Mouse (Mus musculus) limb, embryonic 11.5 days (tissue): ENCODE results near the gene Tas2r116. TPM values are rescaled to one million over a fixed set of nuclear protein-coding genes. Genes with fewer than 3 reads are reported as not detected.

ENCODE experiments used
- ATAC-seq: fragments of 200-750 bp; cut with Nextera tagmentation; 2 replicates; pipeline ENCODE4 v1.8.0; 2017; ENCODE audit warnings: low read depth; ENCODE audit not compliant: insufficient number of reproducible peaks, low FRiP score, low TSS enrichment
- DNase-seq: peaks from one replicate; pipeline ENCODE4 v3.0.0-alpha.2; 2015; ENCODE audit warnings: low spot score
- H3K27ac ChIP-seq: fragments of 300-500 bp; sonication (generic); replicated peaks from 2 replicates; pipeline ENCODE4 v1.5.1; 2014; ENCODE audit warnings: low read depth, mild to moderate bottlenecking, low read length
- H3K27me3 ChIP-seq: fragments of 300-500 bp; sonication (generic); 2 replicates; pipeline ENCODE4 v1.6.1; 2014; ENCODE audit warnings: mild to moderate bottlenecking, low read length, mixed read lengths; ENCODE audit not compliant: control insufficient read depth, insufficient read depth
- H3K36me3 ChIP-seq: fragments of 300-500 bp; sonication (generic); 2 replicates; pipeline ENCODE4 v1.6.1; 2014; ENCODE audit warnings: mild to moderate bottlenecking, low read length, moderate library complexity, mixed read lengths; ENCODE audit not compliant: control insufficient read depth, insufficient read depth
- H3K4me1 ChIP-seq: fragments of 300-500 bp; sonication (generic); 2 replicates; pipeline ENCODE4 v1.6.1; 2014; ENCODE audit warnings: low read length, mixed read lengths; ENCODE audit not compliant: control insufficient read depth, insufficient read depth
- H3K4me2 ChIP-seq: fragments of 300-500 bp; sonication (generic); 2 replicates; pipeline ENCODE4 v1.6.1; 2014; ENCODE audit warnings: low read depth, mild to moderate bottlenecking, moderate library complexity; ENCODE audit not compliant: severe bottlenecking
- H3K4me3 ChIP-seq: fragments of 300-500 bp; sonication (generic); 2 replicates; pipeline ENCODE4 v1.5.1; 2014; ENCODE audit warnings: low read depth, low read length
- H3K9ac ChIP-seq: fragments of 300-500 bp; sonication (generic); 2 replicates; pipeline ENCODE4 v1.6.1; 2014; ENCODE audit warnings: mild to moderate bottlenecking, low read length
- H3K9me3 ChIP-seq: fragments of 300-500 bp; sonication (generic); 2 replicates; pipeline ENCODE4 v1.6.1; 2016; ENCODE audit warnings: low read length; ENCODE audit not compliant: control insufficient read depth
- WGBS: fragments of 180-500 bp; shearing (Covaris S2); extraction: QIAGEN DNeasy Blood & Tissue Kit; methylation state at CpG from one replicate; pipeline ENCODE4 v1.1.7; 2014; 5-methylcytosine and 5-hydroxymethylcytosine counted together
- polyA plus RNA-seq: library from polyadenylated mRNA; unstranded; fragments of >200 nt; fragmentation: Nextera tagmentation; extraction: Ambion mirVana; gene quantifications from 2 replicates; pipeline ENCODE4 v1.2.1, GENCODE M21; 2014

The Tas2r116 gene
- not detected in 2 replicates for polyA plus RNA-seq

DNA sequence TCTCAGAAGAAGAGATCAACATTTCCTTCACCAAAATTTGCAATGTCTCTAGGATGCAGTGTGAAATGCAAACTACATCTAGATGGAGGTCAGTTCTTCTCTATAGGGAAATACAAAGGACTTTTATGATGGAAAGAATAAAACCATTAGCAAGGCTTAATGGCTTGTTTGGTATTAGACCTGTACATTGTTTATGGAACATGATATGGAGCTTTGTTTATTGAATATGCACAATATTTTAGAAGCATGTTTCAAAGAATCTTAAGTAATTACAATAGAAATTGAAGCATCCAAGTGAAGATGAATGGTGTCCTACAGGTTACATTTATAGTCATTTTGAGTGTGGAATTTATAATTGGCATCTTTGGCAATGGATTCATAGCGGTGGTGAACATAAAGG is at the start of gene Tas2r116:
Tas2r116 (plus strand) TSS at position 301 of the 400 bp plus-strand sequence.
- H3K9ac ChIP-seq: no peak within 1 kb of the TSS
- 72% methylated on average over 1 of the region's 1 CpGs for WGBS
- H3K9me3 ChIP-seq: no peaks in the 10 kb centered on the region
- H3K36me3 ChIP-seq: no peaks in the 10 kb centered on the region
- H3K4me1 ChIP-seq: no peaks in the 10 kb centered on the region
- no peak within 1 kb of the TSS for H3K4me2 ChIP-seq
- no peak within 1 kb of the TSS for H3K4me3 ChIP-seq
- ATAC-seq (no peak), DNase-seq (no peak)
- no peak within 1 kb of the TSS for H3K27ac ChIP-seq
- H3K27me3 ChIP-seq: no peaks in the 10 kb centered on the region

GRCm38 (mm10) chr6:132846842-132847241 is 8.4 kb upstream of the Tas2r116 start, which contains the start of gene Tas2r123:
Gene Tas2r123 (plus strand): TSS chr6:132847142.
- Histone ChIP-seq H3K36me3 (no peaks in the 10 kb centered on the region), H3K27me3 (no peaks in the 10 kb centered on the region), H3K27ac (no peak within 1 kb of the TSS), H3K4me3 (no peak within 1 kb of the TSS), H3K4me1 (no peaks in the 10 kb centered on the region), H3K9ac (no peak within 1 kb of the TSS), H3K9me3 (no peaks in the 10 kb centered on the region), H3K4me2 (no peak within 1 kb of the TSS)
- no peak for DNase-seq
- ATAC-seq: no peak
- WGBS: 91% methylated on average over 1 of the region's 1 CpGs

GRCm38 (mm10) chr6:132867708-132868107 is 12.5 kb downstream of the Tas2r116 start, which contains the start of gene Tas2r110:
Gene Tas2r110 (plus strand): TSS chr6:132868008.
- H3K9me3 ChIP-seq: no peaks in the 10 kb centered on the region
- no peak within 1 kb of the TSS for H3K4me2 ChIP-seq
- no peaks in the 10 kb centered on the region for H3K36me3 ChIP-seq
- H3K9ac ChIP-seq: no peak within 1 kb of the TSS
- no peak for DNase-seq
- H3K27ac ChIP-seq: no peak within 1 kb of the TSS
- no peaks in the 10 kb centered on the region for H3K4me1 ChIP-seq
- H3K27me3 ChIP-seq: no peaks in the 10 kb centered on the region
- H3K4me3 ChIP-seq: no peak within 1 kb of the TSS
- no peak for ATAC-seq

GRCm38 (mm10) chr6:132892711-132893110 is 37.5 kb downstream of the Tas2r116 start, which contains the start of gene Tas2r113:
Gene Tas2r113 (plus strand): TSS chr6:132893011.
- H3K36me3 ChIP-seq: no peaks in the 10 kb centered on the region
- no peak within 1 kb of the TSS for H3K4me2 ChIP-seq
- 87% methylated on average over 1 of the region's 1 CpGs for WGBS
- H3K4me3 ChIP-seq: no peak within 1 kb of the TSS
- no peaks in the 10 kb centered on the region for H3K27me3 ChIP-seq
- H3K9ac ChIP-seq: no peak within 1 kb of the TSS
- no peaks in the 10 kb centered on the region for H3K9me3 ChIP-seq
- H3K4me1 ChIP-seq: no peaks in the 10 kb centered on the region
- DNase-seq (no peak), ATAC-seq (no peak)
- no peak within 1 kb of the TSS for H3K27ac ChIP-seq

Other genes starting within 250 kb of the Tas2r116 start
- not detected in 2 replicates for gene A630073D07Rik, start 203.9 kb upstream of the Tas2r116 start, polyA plus RNA-seq
- not detected in 2 replicates for gene Tas2r120, start 198.5 kb upstream of the Tas2r116 start, polyA plus RNA-seq
- gene Tas2r121, start 154.4 kb upstream of the Tas2r116 start, polyA plus RNA-seq: not detected in 2 replicates
- not detected in 2 replicates for gene Tas2r122, start 143.5 kb upstream of the Tas2r116 start, polyA plus RNA-seq
- gene Tas2r115, start 117.4 kb upstream of the Tas2r116 start, polyA plus RNA-seq: not detected in 2 replicates
- gene Tas2r124, start 100.7 kb upstream of the Tas2r116 start, polyA plus RNA-seq: not detected in 2 replicates
- gene Tas2r102, start 93.3 kb upstream of the Tas2r116 start, polyA plus RNA-seq: not detected in 2 replicates
- not detected in 2 replicates for gene Tas2r136, start 77.3 kb upstream of the Tas2r116 start, polyA plus RNA-seq
- not detected in 2 replicates for gene Tas2r117, start 52.6 kb upstream of the Tas2r116 start, polyA plus RNA-seq
- gene Tas2r123, start 8.3 kb upstream of the Tas2r116 start, polyA plus RNA-seq: not detected in 2 replicates
- gene Tas2r110, start 12.6 kb downstream of the Tas2r116 start, polyA plus RNA-seq: not detected in 2 replicates
- not detected in 2 replicates for gene Tas2r113, start 37.6 kb downstream of the Tas2r116 start, polyA plus RNA-seq
- gene Tas2r125, start 54.2 kb downstream of the Tas2r116 start, polyA plus RNA-seq: not detected in 2 replicates
- not detected in 2 replicates for gene Tas2r129, start 95.7 kb downstream of the Tas2r116 start, polyA plus RNA-seq
- gene Tas2r131, start 102.5 kb downstream of the Tas2r116 start, polyA plus RNA-seq: not detected in 2 replicates
- gene Tas2r109, start 125.5 kb downstream of the Tas2r116 start, polyA plus RNA-seq: not detected in 2 replicates
- not detected in 2 replicates for gene Tas2r103, start 181.7 kb downstream of the Tas2r116 start, polyA plus RNA-seq
- not detected in 2 replicates for gene Tas2r140, start 200.4 kb downstream of the Tas2r116 start, polyA plus RNA-seq
- 68.2 and 70.8 TPM in 2 replicates for gene Smim10l1, start 249.5 kb downstream of the Tas2r116 start, polyA plus RNA-seq